Mouse (Mus musculus): ENCODE measurements at regions not wholly inside any gene's neighbourhood (a gene's known extent, or its start where the extent isn't known, plus 50 kb on each side); places are given as distances from the start of the nearest gene placed in this dataset.

- no peak for TF ChIP-seq CTCF (IDR thresholded peaks at IDR 0.05; ENCODE audit: low read depth, low read length)
- TF ChIP-seq EP300 (IDR thresholded peaks at IDR 0.05; ENCODE audit: insufficient read depth, low read depth, low read length): no peak
Observed at GRCm38 (mm10) chr9:117805812-117806211, 176.1 kb upstream of the Rbms3 start.

Measured in ES-Bruce4 (cell line).